Mouse (Mus musculus) bone marrow macrophage, adult 2 months (primary cell): ENCODE data around the gene Nfix.

Source experiments
- CTCF ChIP-seq: IDR thresholded peaks from 2 replicates; pipeline ENCODE4 v1.5.1; 2012; ENCODE audit warnings: low read depth, mild to moderate bottlenecking, low read length, moderate library complexity
- POLR2A ChIP-seq: IDR thresholded peaks from 2 replicates; pipeline ENCODE4 v1.6.1; 2012; ENCODE audit warnings: mild to moderate bottlenecking, low read depth, low read length, borderline replicate concordance

DNA sequence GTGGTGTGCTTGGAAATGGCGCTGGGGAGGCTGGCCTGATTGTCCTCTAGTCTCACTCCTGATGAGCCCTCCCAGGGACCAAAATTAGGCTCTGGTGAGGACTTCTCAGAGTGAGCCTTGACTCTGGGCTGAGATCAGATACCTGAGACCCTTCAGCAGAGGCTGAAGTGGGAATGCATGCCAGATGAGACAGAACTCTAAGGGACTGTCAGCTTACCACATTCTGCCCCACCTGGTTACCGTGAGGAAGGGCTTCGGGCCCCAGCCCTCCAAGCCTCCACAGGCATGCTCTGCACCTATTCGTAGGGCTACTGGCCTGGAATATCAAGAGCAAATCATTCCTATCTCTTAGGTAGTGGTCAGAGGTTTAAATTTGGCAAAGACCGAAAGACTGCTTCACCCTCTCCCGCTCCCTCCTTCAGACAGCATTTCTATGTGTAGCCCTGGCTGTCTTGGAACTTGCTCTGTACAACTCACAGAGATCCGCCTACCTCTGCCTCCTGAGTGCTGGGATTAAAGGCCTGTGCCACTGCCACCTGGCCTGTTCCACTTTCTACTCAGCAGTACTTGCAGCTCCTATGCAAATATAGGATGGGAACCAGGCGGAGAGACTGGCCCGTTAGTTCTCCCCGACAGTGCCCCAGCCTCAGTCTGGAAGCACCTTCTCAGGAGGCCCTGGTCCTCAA is 61.3 kb downstream of the Nfix start:
- TF ChIP-seq POLR2A: no peak
- TF ChIP-seq CTCF: no peak
